Mouse (Mus musculus): Measurements from ENCODE around the gene 4930412O13Rik.

GRCm38 (mm10) chr2:9881051-9881591 is at the start of gene 4930412O13Rik:
- TF ChIP-seq EP300 (IDR thresholded peaks at IDR 0.05) (no peak), CTCF (IDR thresholded peaks at IDR 0.05) (no peak)

Measured in lung, postnatal 0 days (tissue).